Mouse (Mus musculus): ENCODE results near the gene Nfya.

DNA sequence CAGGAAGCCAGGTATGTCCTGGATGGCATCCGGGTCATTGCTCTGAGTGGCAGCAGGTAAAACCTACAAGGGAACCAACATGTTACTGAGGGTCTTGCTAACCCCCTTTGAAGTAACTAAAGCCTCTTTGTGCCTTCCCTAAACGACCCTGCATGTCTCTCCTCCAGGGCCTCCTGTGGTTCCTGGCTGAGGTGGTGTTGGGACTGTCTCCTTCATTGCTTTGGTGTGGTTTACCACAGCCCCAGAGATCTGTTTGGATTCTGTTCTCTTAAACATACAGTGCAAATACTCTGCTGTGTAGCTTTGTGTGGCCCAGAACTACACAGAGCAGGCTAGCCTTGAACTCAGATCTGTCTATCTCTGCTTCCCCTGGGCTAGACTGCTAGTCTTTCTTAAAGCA lies 9.9 kb upstream of the Nfya start:
- TF ChIP-seq CTCF (IDR thresholded peaks at IDR 0.05; ENCODE audit: borderline replicate concordance, extremely low read depth, insufficient read depth, insufficient read length), result no peak
- TF ChIP-seq POLR2A (IDR thresholded peaks at IDR 0.05; ENCODE audit: borderline replicate concordance, extremely low read depth, insufficient read depth, insufficient read length, poor library complexity, severe bottlenecking), result no peak
